Mouse (Mus musculus) ES-E14 (cell line): ENCODE data around the gene Cnbd2. TPM values are rescaled to one million over a fixed set of nuclear protein-coding genes. Genes with fewer than 3 reads are reported as not detected.

Source experiments
- DNase-seq: peaks from one replicate; pipeline ENCODE4 v3.0.0-alpha.2; 2013; ENCODE audit warnings: low read depth, low spot score
- H3K27ac ChIP-seq: 2 replicates; pipeline ENCODE4 v1.5.1; 2012; ENCODE audit warnings: low read depth, mild to moderate bottlenecking, low read length, moderate library complexity, mixed read lengths; ENCODE audit not compliant: poor library complexity, insufficient read depth, severe bottlenecking
- H3K36me3 ChIP-seq: 2 replicates; pipeline ENCODE4 v1.6.1; 2012; ENCODE audit warnings: mild to moderate bottlenecking, low read length, moderate library complexity, mixed read lengths; ENCODE audit not compliant: control insufficient read depth, poor library complexity, insufficient read depth, severe bottlenecking
- H3K4me1 ChIP-seq, 2 experiments: fragments of 150-350 bp in 1 of 2; sonication (generic) in 1 of 2; 2 replicates each; pipeline ENCODE4 v1.6.1; 2012; ENCODE audit warnings: low read length in 2 of 2, mild to moderate bottlenecking in 1 of 2, mixed read lengths in 1 of 2; ENCODE audit not compliant: control insufficient read depth in 2 of 2, insufficient read depth in 2 of 2, poor library complexity in 1 of 2
- H3K4me3 ChIP-seq, 2 experiments: fragments of 150-350 bp in 1 of 2; sonication (generic) in 1 of 2; 2 replicates each; pipeline ENCODE4 v1.5.1; 2012; ENCODE audit warnings: low read length in 2 of 2, low read depth in 1 of 2, mild to moderate bottlenecking in 1 of 2, mixed read lengths in 1 of 2; ENCODE audit not compliant: insufficient read depth in 1 of 2, poor library complexity in 1 of 2, severe bottlenecking in 1 of 2
- H3K9ac ChIP-seq: 2 replicates; pipeline ENCODE4 v1.6.1; 2012; ENCODE audit warnings: low read depth, mild to moderate bottlenecking, low read length, mixed read lengths; ENCODE audit not compliant: poor library complexity, insufficient read depth, severe bottlenecking
- H3K9me3 ChIP-seq: fragments of 150-350 bp; sonication (generic); 2 replicates; pipeline ENCODE4 v1.6.1; 2012; ENCODE audit warnings: low read depth, mild to moderate bottlenecking, low read length; ENCODE audit not compliant: control insufficient read depth, insufficient read depth
- CHD2 ChIP-seq: IDR thresholded peaks from 2 replicates; pipeline ENCODE4 v1.6.1; 2014; ENCODE audit warnings: mild to moderate bottlenecking, low read depth, low read length, inconsistent platforms
- HCFC1 ChIP-seq: IDR thresholded peaks from 2 replicates; pipeline ENCODE4 v1.6.1; 2012; ENCODE audit warnings: low read length, inconsistent platforms, borderline replicate concordance; ENCODE audit not compliant: insufficient read depth
- MAFK ChIP-seq: IDR thresholded peaks from 2 replicates; pipeline ENCODE4 v1.6.1; 2014; ENCODE audit warnings: mild to moderate bottlenecking, low read depth, low read length, inconsistent platforms; ENCODE audit not compliant: insufficient read depth
- ZC3H11A ChIP-seq: IDR thresholded peaks from 2 replicates; pipeline ENCODE4 v1.6.1; 2012; ENCODE audit warnings: low read depth, mild to moderate bottlenecking, inconsistent platforms, low read length, borderline replicate concordance
- ZNF384 ChIP-seq: IDR thresholded peaks from 2 replicates; pipeline ENCODE4 v1.6.1; 2012; ENCODE audit warnings: low read depth, low read length, inconsistent platforms
- in situ Hi-C, 2 experiments: fragments of 600-800 bp; cut with MboI; formaldehyde crosslinking; loops; one replicate each; pipeline ENCODE4 v1.15.1; 2025; ENCODE audit warnings: low sequenced_read_pairs in 2 of 2, inconsistent platforms in 1 of 2; ENCODE audit not compliant: unreplicated experiment in 2 of 2
- total RNA-seq: library from RNA; depleted of rRNA; stranded (reverse); fragments of 300-350 nt; gene quantifications from 2 replicates; pipeline ENCODE4 v1.2.3, GENCODE M21; 2012; rRNA removed

Gene Cnbd2
- total RNA-seq, result 1.6 and 2.9 TPM in 2 replicates

DNA sequence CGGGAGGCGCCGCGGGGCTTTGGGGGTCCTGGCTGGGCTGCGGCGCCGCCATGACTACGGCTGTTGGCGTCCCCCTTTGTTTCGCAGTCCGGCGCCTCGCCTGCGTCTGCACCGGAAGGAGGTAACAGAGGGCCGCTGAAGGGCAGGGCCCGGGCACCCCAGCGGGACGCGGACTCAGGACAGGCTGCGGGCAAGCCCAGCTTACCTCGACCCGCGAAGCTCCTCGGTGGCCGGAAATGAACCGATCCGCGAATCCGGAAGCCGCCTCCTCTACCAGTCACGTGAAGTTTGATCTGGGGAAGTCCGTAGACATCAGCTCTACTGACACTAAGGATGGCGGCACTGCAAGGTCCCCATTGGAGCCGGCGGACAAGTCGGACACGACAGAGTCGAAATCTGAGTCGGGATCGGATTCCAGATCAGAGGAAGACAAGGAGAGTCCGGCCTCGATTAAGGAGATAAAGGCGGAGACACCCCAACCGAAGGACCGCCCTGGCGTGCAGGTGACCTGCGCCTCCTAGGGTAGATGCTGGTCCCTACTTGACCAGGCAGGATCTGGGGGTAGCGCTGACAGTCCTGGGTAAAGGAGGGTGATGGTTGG is at the start of gene Cnbd2, which contains the start of gene Scand1:
Gene Cnbd2 (plus strand): TSS at position 3 of the 601 bp plus-strand sequence.
Gene Scand1 (minus strand): TSS at position 408 of the 601 bp plus-strand sequence.
- TF ChIP-seq ZNF384 (no peak), HCFC1 (0 out of 2 replicates have a peak, but pooled peaks have one; percentile 36), CHD2 (no peak), MAFK (no peak), ZC3H11A (no peak)
- Histone ChIP-seq H3K9ac (peak within 1 kb of the TSS; percentile 83), H3K9me3 (no peaks in the 10 kb centered on the region), H3K4me3 (peak within 1 kb of the TSS; percentile 80 to 82), H3K27ac (peak within 1 kb of the TSS; percentile 65), H3K4me1 (0 out of 4 replicates have a peak, but pooled peaks cover 0 to 2% of the 10 kb centered on the region in 2 experiments), H3K36me3 (peaks cover 4% of the 10 kb centered on the region; the same call in 1 of the 2 replicates)
- DNase-seq, result peak; percentile 43
- in situ Hi-C loops, result no loop called here

DNA sequence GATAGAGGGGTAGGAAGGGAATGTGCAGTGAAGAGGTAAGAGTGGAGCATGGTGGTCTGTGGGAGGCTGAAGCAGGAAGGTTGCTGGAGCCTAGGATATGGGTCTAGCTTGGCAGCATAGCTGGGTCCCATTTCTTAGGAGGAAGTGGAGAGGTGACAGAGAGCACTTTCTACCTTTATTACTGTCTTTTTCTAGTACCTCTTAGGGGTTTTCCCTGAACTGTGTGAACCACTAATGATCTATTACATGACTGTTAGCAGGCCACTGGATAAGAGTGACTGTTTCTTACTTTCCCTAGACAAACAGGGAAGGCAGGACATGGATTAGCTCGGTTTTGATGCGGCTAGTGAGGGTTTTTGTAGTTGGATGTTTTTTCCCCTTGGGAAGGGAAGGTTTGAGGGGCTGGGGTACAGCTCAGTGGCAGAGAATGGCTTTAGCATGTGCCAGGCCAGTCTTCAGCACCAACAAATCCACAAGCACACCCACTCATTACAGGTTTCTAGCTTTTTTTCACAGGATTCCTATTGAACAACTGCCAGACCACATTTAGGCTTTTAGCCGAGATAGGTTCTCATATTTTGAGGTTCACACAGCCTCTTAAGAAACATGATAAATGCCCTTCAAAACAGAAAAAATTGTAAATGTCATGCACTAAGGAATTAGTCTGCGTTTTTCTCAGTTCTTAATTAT is 48.8 kb upstream of the Cnbd2 start:
- DNase-seq, result no peak
- H3K4me1 ChIP-seq, result peaks cover 0 to under 1% of the 10 kb centered on the region in 2 experiments; a peak in 1 of 4 replicates
- H3K9me3 ChIP-seq, result no peaks in the 10 kb centered on the region
- no peak overlapping the region for H3K27ac ChIP-seq
- TF ChIP-seq ZNF384 (no peak), CHD2 (no peak), MAFK (no peak), HCFC1 (no peak), ZC3H11A (no peak)
- peaks cover 9% of the 10 kb centered on the region for H3K36me3 ChIP-seq
- H3K4me3 ChIP-seq, result no peak overlapping the region
- no peak overlapping the region for H3K9ac ChIP-seq
- in situ Hi-C loops, result no loop called here

DNA sequence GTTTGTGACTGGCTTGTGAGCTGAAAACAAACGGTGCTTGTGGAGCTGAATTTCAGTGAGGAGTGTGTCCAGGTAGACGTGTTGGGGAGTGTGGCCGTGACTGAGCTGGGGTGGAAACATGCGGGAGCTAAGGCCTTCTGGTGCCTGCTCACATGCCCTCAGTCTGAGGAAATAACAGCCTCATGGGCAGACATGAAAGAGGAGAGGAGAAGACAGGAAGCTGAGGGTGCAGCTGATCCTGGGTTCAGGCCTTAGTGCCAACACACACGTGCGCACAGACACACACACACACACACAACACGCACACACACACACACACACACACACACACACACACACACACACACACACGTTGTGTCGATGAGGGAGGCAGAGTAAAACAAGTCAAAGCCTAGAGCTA is 44.5 kb upstream of the Cnbd2 start:
- TF ChIP-seq MAFK, result no peak
- TF ChIP-seq ZC3H11A, result no peak
- TF ChIP-seq HCFC1, result no peak
- no peak for TF ChIP-seq ZNF384
- TF ChIP-seq CHD2, result no peak
- Histone ChIP-seq H3K36me3 (peaks cover 9% of the 10 kb centered on the region), H3K4me1 (peaks cover 0 to 3% of the 10 kb centered on the region in 2 experiments; a peak in 1 of 4 replicates), H3K9me3 (no peaks in the 10 kb centered on the region), H3K9ac (no peak overlapping the region), H3K27ac (no peak overlapping the region), H3K4me3 (no peak overlapping the region)
- in situ Hi-C loops, result no loop called here
- DNase-seq, result no peak

DNA sequence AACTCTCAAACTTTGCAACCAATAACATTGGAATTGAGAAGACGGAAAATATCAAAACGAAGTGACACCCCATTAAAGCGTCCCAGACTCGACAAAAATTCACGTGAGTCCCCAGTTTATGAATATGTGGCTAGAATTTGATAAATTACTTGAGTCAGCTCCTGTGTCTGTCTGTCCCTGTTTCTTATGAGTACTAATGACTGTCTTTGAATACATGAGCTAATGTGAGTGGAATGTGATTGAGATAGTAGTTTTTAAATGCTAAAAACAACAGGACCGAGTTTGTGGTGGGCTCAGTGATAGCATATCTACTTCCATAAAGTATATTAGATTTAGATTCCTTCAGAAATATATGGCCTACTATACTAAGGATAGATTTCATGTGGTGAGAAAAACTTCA is 39.5 kb upstream of the Cnbd2 start:
- no peak overlapping the region for H3K27ac ChIP-seq
- H3K9ac ChIP-seq, result no peak overlapping the region
- H3K9me3 ChIP-seq, result no peaks in the 10 kb centered on the region
- H3K36me3 ChIP-seq, result peaks cover 13% of the 10 kb centered on the region
- TF ChIP-seq CHD2, result no peak
- TF ChIP-seq MAFK, result no peak
- TF ChIP-seq ZNF384, result no peak
- no peak for TF ChIP-seq HCFC1
- TF ChIP-seq ZC3H11A, result no peak
- peaks cover 0 to 3% of the 10 kb centered on the region in 2 experiments; a peak in 1 of 4 replicates for H3K4me1 ChIP-seq
- in situ Hi-C loops, result no loop called here
- no peak overlapping the region for H3K4me3 ChIP-seq
- no peak for DNase-seq
